Mouse (Mus musculus) heart, postnatal 10 days (tissue): ENCODE measurements around the gene Tpm4. TPM values are rescaled to one million over a fixed set of nuclear protein-coding genes. Genes with fewer than 3 reads are reported as not detected.

Source experiments
- DNase-seq, 2 experiments: peaks; one replicate each; pipeline ENCODE4 v3.0.0; 2021
- intact Hi-C: fragments of 180-260 bp; cut with DNase I; formaldehyde crosslinking; loops from one replicate; pipeline ENCODE4 v1.15.1; 2025
- total RNA-seq, 2 experiments: library from RNA; stranded (reverse); gene quantifications; 2 replicates each; pipeline ENCODE4 v1.2.3; 2021

Tpm4 gene
- total RNA-seq, 2 experiments from 2014 or later: 229 to 241 TPM

DNA sequence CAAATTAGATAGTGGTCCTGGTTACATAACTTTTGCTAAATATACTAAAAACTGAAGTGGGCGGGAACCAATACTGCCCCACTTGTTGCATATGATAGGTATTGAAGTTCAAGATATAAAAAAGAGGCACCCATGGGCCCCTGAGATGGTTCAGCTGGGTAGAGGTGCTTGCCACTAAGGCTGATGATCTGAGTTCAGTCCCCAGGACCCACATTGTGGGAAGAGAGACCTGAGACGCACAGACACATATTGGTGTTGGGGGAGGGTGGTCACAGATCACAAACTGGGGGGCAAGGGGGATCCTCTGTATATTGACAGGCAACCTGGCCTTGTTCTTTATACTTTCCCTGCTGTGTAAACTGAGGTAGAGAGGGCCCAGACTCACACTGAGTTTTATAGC, 2.7 kb downstream of the Tpm4 start:
- intact Hi-C loops: loop anchor here (10.0 kb wide), 1 partner anchor 213 kb away; no protein-coding TSS in a partner anchor
- no peak for DNase-seq

DNA sequence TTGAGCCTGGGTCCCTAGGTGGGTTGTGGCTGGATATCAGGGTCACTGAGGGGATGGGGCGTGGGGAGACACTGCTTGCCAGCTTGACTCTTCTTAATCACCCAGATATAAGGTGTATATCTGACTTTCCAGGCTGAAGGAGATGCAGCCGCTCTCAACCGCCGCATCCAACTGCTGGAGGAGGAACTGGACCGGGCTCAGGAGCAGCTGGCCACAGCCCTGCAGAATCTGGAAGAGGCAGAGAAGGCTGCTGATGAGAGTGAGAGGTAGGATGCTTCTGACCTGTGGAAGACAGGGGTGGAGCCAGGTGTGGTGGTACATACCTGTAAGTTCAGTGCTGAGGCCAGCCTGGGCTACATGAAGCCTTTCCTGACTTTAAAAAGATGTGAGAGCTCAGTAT, 3.7 kb downstream of the Tpm4 start:
- intact Hi-C loops: loop anchor here (10.0 kb wide), 1 partner anchor 214 kb away; no protein-coding TSS in a partner anchor
- DNase-seq: no peak

DNA sequence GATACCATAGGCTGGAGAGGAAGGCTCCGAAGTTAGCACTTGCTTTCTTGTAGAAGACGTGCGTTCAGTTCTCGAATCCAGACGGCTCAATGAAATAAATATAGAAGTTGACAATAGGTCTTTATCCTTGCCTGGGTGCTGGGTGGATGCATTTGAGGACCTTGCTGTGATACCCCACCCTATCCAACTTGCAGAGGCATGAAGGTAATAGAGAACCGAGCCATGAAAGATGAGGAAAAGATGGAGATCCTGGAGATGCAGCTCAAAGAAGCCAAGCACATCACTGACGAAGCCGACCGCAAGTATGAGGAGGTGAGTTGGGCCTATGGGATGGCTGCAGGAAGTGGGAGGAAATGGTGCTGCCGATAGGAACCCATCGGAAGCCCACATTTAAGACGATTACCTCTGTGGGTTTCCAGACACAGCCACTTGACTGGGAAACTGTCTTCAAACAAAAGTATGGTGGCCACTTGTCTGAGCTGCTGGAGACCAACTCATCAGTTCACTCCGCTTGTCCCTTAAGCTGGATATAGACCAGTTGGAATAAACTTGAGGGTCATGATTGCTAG, 8.6 kb downstream of the Tpm4 start:
- intact Hi-C loops: no loop called here
- DNase-seq: no peak

DNA sequence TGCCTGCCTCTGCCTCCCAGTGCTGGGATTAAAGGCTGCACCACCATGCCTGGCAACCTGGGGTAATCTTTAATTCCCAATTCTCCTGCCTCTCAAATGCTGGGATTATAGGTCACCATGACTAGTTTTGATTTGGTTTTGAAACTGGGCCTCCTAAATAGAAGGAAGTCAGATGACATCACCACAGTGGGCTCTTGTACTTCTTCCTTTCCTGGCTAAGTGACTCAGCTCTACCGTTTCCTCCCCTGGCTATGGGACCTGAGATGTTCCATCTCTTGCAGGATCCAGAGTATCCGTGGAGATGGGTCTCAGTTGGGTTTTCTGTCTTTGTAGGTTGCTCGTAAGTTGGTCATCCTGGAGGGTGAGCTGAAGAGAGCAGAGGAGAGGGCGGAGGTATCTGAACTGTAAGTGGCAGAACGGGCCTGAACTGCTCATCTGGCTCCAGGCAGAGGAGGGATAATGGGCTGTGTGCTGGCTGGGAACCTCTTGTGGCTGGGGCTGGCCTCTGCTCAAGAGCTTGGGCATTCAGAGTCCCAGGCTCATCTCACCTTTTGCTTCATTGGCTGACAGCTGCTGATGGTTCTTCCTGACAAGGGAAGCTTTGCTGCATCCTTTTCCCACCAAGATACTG, 9.7 kb downstream of the Tpm4 start:
- intact Hi-C loops: no loop called here
- no peak for DNase-seq

DNA sequence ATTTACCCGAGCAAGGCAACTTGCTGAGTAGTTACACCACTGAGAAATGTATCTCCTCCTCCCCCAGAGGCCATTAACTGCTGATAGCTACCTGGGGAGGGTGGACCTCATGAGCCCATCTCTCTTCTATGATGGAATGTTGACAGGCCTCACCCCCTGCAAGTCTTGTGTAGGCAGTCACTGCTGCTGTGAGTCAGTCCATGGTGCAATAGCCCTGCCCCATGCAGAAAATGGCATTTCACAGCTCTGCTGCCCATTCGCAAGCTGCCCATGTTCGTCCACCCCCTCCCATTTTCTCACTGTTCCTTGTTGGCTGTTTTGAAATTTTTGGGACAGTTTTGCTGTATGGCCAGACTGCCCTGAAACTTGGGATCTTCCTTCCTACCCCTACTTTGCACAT, 10.7 kb downstream of the Tpm4 start:
- DNase-seq: no peak
- intact Hi-C loops: no loop called here

DNA sequence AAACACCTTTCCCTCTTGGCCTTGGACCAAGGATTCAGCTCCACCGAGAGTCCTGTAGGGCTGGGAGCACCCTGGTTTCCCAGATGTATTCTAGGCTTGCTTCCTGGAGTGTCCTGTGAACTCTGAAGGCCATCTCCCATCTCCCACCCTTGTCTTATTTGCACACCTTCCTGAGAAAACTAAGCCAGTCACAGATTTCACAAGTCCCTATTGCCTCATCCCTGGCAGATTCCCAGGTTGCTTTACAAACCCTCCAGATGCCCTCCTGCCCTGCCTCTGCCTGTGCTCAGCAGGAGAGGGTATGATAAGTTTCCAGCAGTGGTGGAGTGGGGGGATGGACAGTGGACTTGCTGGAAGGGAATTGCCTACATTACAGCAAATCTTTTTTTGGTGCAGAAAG, 11.3 kb downstream of the Tpm4 start:
- DNase-seq: peak in 1 of 2 experiments; percentile 23
- intact Hi-C loops: no loop called here

DNA sequence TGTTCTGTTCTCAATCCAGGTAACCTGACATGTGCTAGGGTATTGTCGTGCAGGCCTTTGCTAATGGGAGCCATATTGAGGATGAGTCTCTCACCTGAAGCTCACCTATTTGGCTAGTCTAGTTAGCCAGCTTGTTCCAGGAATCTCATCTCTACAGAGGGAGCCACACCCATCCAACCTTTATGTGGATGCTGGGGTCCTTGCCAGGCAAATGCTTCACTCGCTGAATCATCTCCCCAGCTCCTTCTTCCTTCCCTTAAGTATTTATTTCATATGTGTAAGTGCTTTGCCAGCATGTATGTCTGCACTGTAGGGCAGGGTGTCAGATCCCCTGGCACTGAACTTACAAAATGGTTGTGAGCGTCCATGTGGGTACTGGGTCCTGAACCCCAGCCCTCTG, 11.8 kb downstream of the Tpm4 start:
- no peak for DNase-seq
- intact Hi-C loops: no loop called here

DNA sequence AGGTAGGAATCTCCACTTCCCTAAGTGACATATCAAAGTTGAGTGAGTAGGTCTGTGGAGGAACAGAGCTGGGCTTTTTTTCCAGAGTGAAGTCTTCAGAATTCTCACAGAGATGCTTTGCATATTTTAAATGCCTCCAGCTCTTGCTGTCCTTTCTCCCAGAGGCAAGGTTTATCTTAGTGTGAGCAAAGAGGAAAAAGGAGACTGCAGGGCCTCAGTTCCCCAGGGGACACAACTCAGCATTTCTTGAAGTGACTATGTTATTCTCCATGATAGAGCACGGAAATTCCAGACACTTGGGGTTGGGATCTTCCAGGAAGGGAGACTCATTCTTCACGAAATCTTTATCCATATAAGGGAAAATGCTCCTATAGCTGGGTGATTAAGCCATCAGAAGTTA, 12.5 kb downstream of the Tpm4 start:
- DNase-seq: no peak
- intact Hi-C loops: no loop called here

DNA sequence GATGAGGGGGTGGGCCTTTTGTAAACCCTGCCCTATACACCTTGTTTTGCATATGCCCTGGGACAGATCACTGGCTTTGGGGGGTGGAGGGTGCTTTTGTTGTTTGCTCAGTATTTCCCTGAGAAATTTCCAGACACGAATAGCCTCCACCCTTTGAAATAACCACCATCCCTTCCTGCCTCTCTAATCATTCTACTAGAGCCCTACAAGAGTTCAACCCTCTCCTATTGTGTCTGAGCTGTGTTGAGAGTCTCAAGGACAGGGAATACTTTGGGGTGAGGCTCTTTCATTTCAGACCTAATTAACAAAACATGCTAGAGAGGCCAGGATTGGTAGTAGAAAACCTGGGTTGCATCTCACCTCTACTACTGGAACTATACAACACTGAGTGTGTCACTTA, 14.3 kb downstream of the Tpm4 start:
- no peak for DNase-seq
- intact Hi-C loops: no loop called here

DNA sequence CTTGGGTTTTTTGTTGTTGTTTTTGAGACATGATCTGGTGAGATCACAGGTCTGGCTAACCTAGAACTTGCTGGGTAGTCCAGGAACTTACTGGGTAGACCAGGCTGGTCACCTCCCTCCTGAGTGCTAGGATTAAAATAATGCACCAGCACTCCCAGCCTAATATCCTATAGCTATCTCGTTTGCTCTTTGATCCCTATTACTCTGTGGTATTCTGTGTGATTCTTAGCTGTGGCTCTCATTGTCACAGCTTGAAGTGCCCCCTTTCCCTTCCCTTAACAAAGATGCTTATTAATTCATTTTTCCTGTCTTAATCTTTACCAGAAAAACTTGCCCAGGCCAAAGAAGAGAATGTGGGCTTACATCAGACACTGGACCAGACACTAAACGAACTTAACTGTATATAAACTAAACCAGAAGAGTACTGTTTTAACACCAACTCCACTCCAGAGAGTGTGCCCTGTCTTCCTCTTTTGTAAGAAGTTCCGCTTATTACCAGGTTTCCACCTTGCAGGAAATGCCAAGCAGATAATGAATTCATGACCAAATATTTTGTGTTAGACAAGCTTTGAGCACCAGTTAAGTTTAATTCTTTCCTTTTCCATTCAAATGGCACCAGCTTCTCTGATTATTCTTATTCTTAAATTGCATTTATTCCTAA, 16.8 kb downstream of the Tpm4 start:
- intact Hi-C loops: no loop called here
- no peak for DNase-seq

DNA sequence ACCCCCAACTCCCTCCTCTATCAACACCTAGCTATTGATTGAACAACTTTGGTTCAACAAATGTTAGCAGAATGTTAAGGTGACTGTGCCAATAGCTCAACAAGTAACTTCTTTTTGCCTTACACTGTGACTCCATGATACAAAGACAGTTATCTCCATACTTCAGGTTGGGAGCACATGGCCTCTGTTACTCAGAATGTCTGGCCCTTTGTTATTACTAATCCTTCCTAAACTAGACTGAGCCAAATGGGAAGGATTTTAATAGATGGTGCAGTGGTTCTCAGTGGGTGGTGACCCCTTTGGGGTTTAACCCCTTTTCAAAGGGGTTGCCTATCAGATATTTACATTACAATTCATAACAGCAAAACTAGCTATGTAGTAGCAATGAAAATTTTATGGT, 18.6 kb downstream of the Tpm4 start:
- DNase-seq: no peak
- intact Hi-C loops: no loop called here

DNA sequence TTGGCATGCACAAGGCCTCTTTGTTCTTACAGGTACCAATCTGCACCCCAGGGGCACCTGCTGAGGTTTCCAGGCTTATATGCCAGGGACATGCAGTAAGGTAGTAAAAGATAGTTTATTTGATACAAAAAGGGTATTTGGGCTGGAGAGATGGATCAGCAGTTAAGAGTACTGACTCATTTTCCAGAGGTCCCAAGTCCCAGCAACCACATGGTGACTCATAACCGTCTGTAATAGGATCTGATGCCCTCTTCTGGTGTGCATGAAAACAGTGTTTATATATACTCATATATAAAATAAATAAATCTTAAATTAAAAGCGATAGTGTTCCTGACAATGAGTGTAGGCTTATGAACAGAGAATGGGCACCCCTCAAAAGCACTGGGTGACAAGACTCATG, 23.3 kb downstream of the Tpm4 start:
- intact Hi-C loops: no loop called here
- no peak for DNase-seq

DNA sequence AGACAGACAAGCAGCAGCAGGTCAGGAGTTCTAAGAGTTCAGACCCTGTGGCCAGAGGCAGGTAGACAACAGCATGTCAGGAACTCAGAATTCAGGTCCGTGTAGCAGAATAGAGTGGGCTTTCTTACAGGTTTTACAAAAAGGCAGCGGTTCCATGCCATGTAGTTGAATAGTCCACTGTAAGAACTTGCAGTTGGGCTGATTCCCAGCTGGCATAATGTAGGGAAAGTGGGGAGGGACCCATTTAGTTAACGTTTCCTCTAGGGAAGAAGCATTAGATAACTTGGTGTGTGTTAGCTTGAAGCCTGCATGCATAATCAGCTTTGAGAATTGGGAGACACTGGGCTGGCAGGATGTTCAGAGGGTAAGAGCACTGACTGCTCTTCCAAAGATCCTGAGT, 24.0 kb downstream of the Tpm4 start:
- no peak for DNase-seq
- intact Hi-C loops: no loop called here

DNA sequence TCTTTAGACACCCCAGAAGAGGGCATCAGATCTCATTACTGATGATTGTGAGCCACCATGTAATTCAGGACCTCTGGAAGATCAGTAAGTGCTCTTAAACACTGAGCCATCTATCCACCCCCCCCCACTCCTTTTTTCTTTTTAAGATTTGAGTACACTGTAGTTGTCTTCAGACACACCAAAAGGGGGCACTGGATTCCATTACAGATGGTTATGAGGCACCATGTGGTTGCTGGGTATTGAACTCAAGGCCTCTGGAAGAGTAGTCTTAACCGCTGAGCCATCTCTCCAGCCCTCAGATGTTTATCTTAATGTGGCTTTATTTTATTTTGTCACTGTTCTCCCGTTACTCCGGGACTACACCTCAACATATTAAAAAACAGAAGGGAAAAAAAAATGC, 25.2 kb downstream of the Tpm4 start:
- intact Hi-C loops: no loop called here

DNA sequence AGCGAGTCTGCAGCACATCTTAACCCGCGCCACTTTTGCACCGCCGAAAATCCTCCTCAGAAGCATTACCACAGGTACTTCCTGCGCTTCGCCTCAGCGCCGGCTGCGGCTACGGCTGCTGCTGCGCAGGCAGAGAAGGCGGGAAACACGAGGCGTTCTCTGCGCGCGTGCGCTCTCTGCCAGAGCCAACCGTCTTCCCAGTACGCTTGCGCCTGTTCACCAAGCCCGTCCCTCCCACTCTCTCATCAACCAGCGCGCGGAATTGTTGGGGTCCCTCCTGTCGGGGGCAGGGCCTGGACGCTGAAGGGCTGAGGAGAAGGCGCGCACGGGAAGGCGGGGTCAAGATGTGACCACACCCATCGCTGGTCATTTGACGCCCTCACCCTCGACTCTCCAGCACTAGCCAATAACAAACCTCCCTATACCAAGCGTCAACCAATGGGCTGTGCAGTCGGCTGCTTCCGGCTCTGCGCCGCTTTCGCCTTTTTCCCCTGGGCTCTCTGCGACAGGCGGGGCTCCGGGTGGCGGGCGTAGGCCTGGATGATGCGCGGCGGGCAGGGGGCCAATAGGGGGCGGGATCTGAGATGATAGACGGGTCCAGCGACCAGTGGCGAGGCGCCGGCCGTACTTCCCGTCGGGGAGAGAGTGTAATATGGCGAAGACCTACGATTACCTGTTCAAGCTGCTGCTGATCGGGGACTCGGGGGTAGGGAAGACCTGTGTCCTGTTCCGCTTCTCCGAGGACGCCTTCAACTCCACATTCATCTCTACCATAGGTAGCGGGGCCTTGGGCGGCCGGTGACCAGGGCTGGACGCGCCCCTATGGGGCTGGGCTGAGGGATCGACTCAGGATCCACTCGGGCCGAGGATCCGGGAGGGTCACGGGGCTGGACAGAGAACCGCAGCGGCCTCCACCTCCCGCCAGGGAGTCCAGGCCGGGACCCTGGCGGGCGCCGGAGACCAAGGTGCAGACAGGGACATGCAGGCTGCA, 26.2 kb downstream of the Tpm4 start, which contains the start of gene Rab8a:
TSS of gene Rab8a (plus strand) at position 494 of the 991 bp plus-strand sequence.
- intact Hi-C loops: no loop called here
- DNase-seq: peak; percentile 99 to 100

More for the DNA sequence above, 25.2 kb downstream of the Tpm4 start:
- DNase-seq: no peak

DNA sequence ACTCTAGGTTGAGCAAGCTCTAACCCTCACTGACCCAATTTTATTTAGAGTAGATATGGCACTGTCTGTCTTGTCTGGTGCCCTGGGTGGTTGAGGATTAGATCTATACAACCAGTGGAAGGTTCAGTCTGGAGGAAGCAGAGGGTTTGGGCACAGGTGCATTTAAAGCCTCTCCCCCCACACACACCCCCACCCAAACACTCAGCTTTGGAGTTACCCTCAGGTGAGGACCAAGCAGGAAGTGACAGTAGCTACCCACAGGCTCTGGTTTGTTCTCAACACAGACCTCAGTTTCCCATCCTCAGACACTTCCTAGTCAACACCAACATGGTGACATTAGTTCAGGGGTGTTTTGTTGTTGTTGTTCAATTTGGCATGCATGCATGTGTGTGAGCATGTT, 28.0 kb downstream of the Tpm4 start:
- intact Hi-C loops: no loop called here
- no peak for DNase-seq

DNA sequence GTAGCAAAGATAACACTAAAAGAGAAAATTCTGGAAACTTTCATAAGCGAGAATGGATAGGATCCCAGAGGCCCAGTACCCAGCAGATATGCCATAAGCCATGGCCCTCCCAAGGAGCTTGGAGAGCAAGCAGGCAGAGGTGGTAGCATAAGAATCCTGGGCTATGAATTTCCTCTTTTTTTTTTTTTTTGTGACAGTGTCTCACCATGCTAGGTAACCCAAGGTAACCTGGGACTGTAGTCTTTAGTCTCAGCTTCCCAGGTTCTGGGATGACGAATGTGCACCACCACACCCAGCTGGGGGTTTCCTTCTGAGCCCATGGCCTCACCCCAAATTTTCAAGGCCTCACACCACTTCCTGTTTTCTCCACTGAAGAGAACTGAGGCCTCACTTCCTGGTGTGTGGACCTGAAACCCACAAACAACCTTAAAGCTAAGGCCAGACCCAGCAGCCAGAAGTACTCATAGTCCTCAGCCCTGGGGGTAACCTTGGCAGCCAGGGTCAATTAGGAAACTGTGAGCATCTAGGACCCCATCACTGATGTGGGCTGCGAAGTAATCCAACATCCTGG, 34.4 kb downstream of the Tpm4 start:
- no peak for DNase-seq

DNA sequence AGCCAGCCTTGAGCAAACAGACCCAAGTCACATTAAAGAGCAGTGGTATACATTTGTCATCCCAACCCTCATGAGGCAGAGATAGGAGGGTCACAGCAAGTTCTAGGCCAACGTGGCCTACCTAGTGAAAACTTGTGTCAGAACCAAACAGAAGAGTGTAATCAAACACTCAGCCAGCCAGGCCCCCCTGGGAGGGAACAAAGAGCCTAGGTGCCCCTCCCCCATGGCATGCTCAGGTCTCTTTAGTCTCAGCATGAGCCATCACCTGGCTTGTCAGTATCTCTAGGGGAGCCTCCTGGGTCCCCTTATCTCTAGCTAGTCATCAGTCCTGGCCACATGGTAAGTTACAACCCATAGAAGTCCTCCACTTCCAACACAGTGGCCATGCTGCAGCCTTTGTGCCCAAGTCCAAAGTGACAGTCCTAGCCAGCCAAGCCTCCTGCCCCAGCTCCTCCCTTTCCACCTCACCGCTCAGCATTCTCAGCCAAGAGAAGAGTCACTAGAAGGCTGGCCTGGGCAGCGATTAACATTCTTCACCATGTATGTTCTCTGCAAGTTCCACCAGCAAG, 35.0 kb downstream of the Tpm4 start:
- no peak for DNase-seq
- intact Hi-C loops: no loop called here

More for the DNA sequence above, 34.4 kb downstream of the Tpm4 start:
- intact Hi-C loops: no loop called here

DNA sequence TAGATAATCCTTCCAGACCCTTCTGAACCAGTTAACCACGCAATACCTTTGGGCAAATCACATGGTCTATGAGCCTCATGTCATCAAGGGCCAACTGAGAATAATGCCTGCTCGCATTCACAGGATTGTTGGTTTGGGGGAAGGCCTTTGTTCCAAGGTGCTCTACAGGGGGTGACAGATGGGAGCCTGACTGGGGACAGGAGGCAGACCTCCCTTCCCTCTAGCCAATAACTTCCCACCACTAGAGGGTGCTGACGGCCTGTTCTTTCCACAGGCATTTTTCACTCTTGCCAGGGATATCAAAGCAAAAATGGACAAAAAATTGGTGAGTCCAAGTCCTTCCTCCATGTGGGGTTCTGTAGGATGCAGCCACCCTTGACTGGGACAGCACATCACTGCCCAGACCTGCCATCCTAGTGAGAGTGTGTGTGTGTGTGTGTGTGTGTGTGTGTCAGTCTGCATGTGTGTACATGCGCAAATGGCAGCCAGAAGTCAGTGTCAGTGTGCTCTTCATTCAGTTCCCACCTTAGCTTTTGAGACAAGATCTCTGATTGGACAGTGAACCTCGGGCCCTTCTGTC, 42.7 kb downstream of the Tpm4 start:
- peak; percentile 83 to 92 for DNase-seq
- intact Hi-C loops: loop anchor here (1.0 to 5.0 kb wide), 5 partner anchors 40 to 300 kb away; partner anchors contain the start of genes Ap1m1, Cherp and Fam32a
